In the genomic region with DNA sequence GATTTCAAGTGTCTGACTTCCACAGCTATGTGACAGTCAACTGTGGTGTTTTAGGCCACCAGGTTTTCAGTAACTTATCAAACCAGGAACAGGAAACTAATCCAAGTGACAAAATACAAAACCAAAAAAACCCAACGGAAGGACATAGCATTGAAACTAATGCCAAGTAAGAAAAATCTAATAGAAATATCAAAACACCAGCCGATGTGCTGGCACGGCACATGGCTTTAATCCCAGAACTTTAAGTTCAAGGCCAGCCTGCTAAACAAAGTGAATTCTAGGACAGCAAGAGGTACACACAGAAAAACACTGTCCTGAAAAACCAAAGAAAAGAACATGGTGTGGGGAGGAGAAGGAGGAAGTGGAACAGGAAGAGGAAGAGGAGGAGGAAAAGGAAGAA, we compare ENCODE assay signal across 8 mouse cellular contexts.
"Had no signal": no experiment of that assay in that cellular context is flagged by ENCODE, and none has a peak within 500 bp of the region (broad histone marks: within the 10 kb centered on the region; RNA-seq: fewer than 3 reads in every experiment).

No protein-coding gene starts in this region.

- DNase-seq: liver, postnatal 0 days; lung, adult 2 months; lung, postnatal 14 days; lung, postnatal 36 days; right cerebral cortex, postnatal 14 days; thymus, adult 2 months; thymus, postnatal 25 days; thymus, postnatal 4 days had no signal
